Mouse (Mus musculus) cerebellum, postnatal 36 days (tissue): ENCODE measurements around the gene Zc3h12a.

ENCODE experiments used
- DNase-seq, 2 experiments: peaks; one replicate each; pipeline ENCODE4 v3.0.0; 2021 to 2022; ENCODE audit warnings: mixed read lengths in 2 of 2

Gene Zc3h12a

DNA sequence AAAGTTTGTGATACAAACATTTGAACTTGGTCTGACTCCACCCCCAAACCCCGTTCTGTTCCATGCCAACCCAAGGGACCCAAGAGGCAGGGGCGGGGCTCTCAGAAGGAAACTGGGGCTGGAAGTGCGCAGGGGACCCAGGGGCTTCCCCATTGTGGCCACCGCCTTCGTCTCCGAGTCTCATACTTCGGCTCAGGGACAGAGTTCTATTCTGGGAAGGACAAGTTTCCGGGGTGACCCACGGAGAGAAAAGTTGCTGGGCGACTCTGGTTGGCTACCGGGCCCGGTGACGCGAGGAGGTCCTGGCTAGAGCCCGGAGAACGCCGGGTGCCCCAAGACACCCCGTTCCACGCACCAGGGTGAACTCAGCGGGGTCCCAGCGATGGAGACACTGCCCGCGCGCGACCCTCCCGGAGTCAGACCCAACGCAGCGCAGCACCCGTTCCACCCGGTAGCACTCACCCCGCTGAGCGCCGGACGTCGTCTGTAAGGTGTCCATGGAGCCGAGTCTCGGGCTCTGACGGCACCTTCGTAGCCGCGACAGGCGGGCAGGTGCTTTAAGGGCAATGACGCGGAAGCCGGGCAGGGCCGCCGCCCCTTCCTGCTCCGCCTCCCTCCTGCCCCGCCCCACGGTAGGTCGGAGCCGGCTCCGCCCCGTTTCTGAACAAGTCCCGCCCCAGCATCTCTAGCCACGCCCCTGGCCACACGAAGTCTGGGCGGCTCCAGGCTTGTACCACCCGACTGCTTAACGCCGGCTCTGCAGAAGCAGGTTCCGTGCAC is at the start of gene Zc3h12a:
TSS of gene Zc3h12a (minus strand) at position 536 of the 780 bp plus-strand sequence.
- DNase-seq = peak; percentile 47 to 60

- DNase-seq = peak; percentile 19 to 29
These were observed 49.1 kb upstream of the Zc3h12a start for GRCm38 (mm10) chr4:125176639-125177165.

DNA sequence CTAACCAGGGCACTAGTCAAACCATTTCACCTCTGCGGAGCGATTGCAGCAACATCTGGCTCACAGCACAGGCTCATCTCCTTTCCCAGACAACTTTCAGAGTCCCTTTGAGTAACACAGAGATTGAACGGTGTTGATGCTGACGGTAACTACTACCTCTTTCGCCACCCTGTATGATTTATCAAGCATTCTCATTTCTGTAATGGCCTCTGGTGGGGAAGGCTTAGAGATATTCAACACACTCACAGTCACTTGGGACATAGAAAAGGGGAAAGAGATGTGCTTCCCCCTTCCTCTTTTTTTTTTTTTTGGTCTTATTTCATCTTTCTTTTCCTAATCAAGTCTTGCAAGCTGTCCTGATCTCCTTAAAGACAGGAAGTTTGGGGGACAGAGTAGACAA is 48.5 kb upstream of the Zc3h12a start:
- no peak for DNase-seq

GRCm38 (mm10) chr4:125175591-125175990 is 48.0 kb upstream of the Zc3h12a start:
- DNase-seq = peak; percentile 73

- no peak for DNase-seq
These were observed 47.0 kb upstream of the Zc3h12a start for GRCm38 (mm10) chr4:125174516-125175185.

GRCm38 (mm10) chr4:125173150-125173549 is 45.5 kb upstream of the Zc3h12a start:
- no peak for DNase-seq

DNA sequence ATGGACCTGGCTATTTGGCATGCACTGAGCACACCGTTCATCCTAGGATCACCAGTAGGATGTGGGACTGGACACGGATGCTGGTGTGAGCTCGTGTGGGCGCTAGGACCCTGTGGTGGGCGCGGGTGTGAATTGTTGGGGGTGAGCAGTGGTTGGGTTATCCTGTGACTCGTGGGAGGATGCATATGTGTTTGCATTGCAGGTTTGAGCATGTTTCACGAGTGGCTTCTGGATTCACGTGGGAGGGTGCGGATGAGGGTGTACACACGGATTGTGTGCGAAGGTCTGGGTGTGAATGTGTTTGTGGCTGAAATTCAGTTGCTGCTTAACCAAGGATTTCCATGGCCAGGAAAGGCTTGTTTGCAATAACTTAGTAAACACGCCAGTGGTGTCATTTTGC is 45.1 kb upstream of the Zc3h12a start:
- no peak for DNase-seq

GRCm38 (mm10) chr4:125167723-125168122 is 40.1 kb upstream of the Zc3h12a start:
- DNase-seq = no peak

DNA sequence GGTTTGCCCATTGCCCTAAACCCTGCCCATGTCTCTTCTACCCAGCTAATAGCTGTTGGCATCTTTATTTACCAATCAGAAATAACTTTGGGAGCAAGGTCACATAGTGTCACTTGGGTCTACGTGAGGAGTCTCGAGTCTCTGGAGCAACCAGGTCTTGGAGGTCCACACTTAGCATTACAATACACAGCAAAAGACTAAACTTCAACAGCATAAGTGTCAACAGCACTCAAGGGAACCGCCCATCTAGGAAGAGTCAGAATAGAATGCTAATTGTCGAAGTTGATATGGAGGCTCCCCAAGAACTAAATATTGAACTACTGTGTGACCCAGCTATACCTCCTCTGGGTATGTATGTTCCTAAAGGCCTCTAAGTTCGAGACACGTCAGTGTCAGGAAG is 37.2 kb upstream of the Zc3h12a start:
- no peak for DNase-seq

DNA sequence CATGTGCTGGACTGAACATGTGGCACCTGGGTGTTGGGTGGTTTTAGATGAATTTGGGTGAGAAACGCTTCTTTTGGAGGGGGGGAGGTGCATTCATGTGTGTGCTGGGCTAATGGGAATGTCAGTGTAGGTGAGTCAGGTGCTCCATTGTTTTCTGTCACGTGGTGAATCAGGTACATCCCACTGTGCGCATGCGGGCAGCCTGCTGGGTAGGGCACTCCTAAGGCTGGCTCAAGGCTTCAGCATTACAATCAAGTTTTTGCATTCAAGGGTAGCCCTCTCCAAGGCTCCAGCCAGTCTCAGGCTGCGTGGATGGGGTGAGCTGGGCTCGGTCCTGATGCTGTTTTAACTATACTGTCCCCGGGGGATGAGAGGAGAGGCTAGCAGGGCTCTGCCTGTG is 35.1 kb upstream of the Zc3h12a start:
- no peak for DNase-seq

DNA sequence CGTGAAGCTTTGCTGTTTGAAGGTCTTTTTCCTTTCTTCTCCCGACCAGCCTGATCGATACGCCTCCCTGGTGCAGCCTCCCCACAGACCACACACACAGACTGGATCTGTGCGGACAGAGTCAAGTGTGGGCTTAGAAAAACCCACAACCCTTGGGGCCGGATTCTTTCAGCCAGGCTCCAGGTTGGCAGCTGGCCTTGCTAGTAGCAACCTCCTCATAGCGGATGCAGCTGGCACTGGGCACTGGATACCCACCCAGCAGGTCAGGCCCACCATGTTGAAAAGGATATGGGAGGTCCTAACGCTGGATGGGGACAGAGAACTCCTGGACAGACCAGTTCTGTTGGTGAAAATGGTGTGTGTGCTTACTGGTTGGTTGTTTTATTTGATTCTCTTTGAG is 33.8 kb upstream of the Zc3h12a start:
- no peak for DNase-seq

DNA sequence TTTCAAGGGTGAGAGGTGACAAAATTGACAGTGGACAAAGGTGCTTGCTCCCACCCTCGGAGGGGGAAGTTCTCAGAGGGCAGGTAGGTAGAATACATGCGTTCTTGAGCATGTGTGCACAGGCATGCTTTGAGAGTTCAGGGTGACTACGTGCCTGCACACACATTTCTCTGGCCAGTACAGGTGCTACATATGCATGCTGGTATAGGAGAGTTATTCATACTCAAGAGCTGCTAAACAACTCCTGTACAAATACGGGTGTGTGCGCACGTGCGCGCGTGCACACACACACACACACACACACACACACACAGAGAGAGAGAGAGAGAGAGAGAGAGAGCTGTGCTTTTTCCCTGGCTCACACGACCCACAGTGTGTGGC is 33.3 kb upstream of the Zc3h12a start:
- DNase-seq = no peak

DNA sequence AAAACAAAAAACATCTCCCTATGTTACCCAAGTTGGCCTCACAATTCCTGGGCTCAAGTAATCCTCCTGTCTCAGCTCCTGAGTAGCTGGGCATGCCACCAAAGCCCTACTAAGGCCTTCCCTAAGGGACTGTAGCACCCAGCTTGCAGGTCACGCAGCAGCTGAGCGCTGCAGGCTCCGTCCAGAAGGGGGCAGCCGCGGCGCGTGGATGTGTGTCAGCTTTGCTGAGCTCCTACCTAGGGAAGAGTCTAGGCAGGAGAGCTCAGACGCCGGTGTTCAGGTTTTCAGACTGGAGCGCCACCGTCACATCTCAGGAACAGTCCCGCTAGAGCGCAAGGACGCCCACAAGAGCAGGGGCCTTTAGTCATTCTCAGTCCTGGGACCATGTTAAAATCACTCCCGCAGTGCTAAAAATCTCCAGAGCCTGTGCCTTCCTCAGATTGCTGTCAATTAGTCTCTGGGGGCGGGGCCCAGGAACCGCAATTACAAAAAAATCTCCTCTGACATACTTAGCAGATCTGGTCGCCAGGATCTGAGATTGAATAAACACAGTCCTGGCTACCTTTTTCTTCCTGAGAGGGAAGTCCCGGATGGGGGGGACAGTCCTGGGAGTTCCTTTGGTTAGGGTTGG is 32.8 kb upstream of the Zc3h12a start:
- DNase-seq = peak; percentile 93

DNA sequence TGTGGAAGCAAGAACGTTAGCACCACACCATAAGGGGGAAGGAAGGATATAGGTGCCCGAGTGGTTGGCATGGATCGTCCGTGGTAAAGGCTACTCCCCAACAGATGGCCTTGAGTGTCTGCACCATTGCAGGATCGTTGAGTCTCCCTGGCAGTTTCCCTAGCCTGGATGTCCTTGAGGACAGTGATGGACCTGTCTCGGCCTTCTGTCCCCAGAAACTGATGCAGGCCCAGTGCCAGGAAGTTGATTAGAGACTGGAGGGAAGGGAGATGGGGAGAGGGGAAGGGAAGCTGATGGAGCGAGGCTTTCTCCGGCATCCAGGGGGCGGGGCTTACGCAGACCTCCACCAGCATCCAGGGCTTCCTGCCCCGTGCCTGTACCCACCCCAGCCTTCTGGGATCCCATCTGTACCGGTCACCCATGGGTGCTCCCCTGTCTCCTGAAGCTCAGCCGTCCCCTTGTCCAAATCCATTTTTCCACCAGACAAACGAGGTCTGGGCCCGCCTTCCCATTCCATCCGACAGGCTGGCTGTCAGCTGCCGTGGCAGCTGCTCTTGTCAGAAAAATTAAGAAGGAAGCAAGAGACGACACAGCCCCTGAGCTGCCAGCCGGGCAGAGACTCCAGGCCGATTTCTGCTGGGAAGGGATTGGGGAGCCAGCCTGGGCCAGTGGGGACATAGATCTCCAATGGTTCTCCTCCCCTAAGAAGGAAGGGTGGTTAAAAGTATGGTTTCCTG is 31.1 kb upstream of the Zc3h12a start:
- peak; percentile 15 to 39 for DNase-seq

- DNase-seq = no peak
These were observed 30.4 kb upstream of the Zc3h12a start for GRCm38 (mm10) chr4:125158081-125158480.

- DNase-seq = no peak
These were observed 29.7 kb upstream of the Zc3h12a start for GRCm38 (mm10) chr4:125157322-125157721.

DNA sequence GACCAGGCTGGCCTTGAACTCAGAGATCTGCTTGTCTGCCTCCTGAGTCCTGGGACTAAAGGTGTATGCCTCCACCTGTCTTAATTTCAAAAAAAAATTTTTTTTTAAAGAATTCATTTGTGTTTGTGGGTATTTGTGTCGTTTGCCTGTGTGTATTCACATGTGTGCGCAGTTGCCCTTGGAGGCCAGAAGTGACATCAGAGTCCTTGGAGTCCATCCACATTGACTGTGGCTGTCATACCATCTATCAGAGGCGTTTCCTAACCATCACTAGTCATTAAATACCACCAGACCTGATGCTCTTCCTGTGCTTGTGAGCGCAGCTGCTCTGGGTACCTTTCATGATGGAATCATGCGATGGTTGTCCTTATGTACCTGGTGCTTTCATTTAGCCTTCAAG is 28.0 kb upstream of the Zc3h12a start:
- DNase-seq = no peak

- DNase-seq = no peak
These were observed 26.1 kb upstream of the Zc3h12a start for GRCm38 (mm10) chr4:125153659-125154241.

DNA sequence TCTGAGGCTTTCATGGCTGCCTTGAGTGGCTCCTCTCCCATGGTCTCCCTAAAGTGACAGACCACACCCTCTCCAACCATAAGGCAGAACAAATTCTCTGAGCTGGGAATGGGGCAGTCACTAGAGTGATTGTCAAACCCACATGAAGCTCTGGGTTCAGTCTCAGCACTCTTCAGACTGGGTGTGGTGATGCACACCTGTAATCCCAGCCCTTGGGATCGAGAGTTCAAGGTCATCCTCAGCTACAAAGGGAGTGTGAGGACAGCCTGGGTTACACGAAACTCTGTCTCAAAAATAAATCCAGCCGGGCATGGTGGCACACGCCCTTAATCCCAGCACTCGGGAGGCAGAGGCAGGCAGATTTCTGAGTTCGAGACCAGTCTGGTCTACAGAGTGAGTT is 24.8 kb upstream of the Zc3h12a start:
- no peak for DNase-seq

DNA sequence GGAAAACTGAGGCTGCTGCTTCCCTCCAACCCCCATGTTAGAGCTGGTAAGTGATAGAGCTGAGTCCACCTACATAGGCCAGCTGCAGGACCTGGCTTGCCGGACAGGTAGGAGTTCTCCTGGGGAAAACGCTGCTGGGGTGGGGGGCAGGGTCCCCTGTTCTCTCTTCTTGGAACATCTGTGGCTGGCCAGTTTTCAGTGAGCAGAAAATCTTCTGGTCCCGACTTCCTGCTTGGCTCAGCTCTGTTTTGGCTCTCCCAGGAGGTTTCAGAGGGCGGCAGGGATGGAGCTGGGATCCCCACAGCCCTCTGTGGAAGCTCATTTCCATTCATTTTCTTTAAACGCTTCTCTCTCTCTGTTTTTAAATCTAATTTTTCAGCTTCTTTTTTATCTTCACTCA is 21.8 kb upstream of the Zc3h12a start:
- DNase-seq = no peak

DNA sequence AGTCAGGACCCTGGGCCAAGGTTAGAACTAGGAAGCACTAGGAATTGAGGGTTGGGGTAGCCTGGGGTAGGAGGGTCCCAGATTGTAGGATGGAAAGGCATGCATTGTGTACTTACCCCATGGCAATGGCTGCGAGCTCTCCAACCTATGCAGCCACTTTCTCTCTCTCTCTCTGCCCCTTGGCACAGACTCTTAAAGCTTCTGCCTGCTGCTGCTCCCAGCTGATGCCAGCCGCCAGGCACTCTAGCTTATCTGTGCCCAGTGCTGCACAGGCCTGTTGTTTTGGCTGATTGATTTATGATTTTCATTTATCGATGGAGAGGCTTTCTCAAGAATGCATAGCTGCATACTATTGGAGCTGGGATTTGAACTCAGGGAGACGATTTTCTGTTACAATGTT is 20.3 kb upstream of the Zc3h12a start:
- no peak for DNase-seq

GRCm38 (mm10) chr4:125145213-125145612 is 17.6 kb upstream of the Zc3h12a start:
- no peak for DNase-seq

- no peak for DNase-seq
These were observed 17.0 kb upstream of the Zc3h12a start for GRCm38 (mm10) chr4:125144627-125145026.
